Mouse (Mus musculus): ENCODE data around the gene Tlk2. TPM values are rescaled to one million over a fixed set of nuclear protein-coding genes. Genes with fewer than 3 reads are reported as not detected.

Gene Tlk2
- polyA plus RNA-seq, 1 experiment from 2014 or later, result 23.6 TPM

GRCm38 (mm10) chr11:105311291-105311975, 132.8 kb downstream of the Tlk2 start:
- H3K4me2 ChIP-seq (replicated peaks), result no peak overlapping the region
- WGBS, result 84% methylated on average over 24 of the region's 24 CpGs
- no peaks in the 10 kb centered on the region for H3K9me3 ChIP-seq
- no peak overlapping the region for H3K9ac ChIP-seq (replicated peaks)
- peaks cover 38% of the 10 kb centered on the region for H3K4me1 ChIP-seq (replicated peaks)
- H3K27me3 ChIP-seq, result no peaks in the 10 kb centered on the region
- no peaks in the 10 kb centered on the region for H3K36me3 ChIP-seq
- H3K4me3 ChIP-seq (replicated peaks), result no peak overlapping the region
- no peak overlapping the region for H3K27ac ChIP-seq
- 0 out of 2 replicates have a peak, but pooled peaks have one; percentile 13 for ATAC-seq

DNA sequence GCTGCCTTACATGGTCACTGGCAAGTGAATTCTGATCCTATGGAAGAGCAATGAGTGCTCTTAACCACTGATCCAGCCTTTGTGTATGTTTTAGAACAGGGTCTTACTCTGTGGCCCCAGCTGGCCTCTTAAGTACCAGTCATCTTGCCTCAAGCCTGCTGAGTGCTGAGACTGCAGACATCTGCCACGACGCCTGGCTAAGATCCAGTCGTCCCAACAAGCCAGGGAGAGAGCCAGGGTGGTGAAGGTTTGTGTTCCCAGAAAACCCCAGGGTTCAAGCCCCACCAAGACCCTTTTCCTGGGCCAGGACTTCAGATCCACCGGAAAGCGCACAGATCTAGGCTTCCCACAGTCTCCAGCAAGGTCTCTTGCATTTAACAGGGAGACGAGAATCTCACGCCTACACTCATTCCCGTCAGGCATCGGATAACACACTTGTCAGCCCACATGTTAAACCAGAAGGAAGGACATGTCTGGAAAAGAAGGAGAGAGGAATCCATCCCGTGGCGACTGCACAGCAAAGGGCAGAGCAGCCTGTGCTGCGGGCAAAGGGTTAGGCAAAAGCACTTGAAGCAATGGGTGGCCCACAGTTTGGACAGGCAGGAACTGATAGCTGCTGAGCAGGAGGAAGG, 133.8 kb downstream of the Tlk2 start:
- Histone ChIP-seq H3K4me2 (replicated peaks) (no peak overlapping the region), H3K9ac (replicated peaks) (no peak overlapping the region), H3K36me3 (no peaks in the 10 kb centered on the region), H3K4me1 (replicated peaks) (peaks cover 38% of the 10 kb centered on the region), H3K27me3 (no peaks in the 10 kb centered on the region), H3K9me3 (no peaks in the 10 kb centered on the region), H3K27ac (no peak overlapping the region), H3K4me3 (replicated peaks) (no peak overlapping the region)
- 59% methylated on average over 12 of the region's 12 CpGs for WGBS
- no peak; the same call in 1 of the 2 replicates for ATAC-seq

- H3K9ac ChIP-seq (replicated peaks), result peak overlapping the region; percentile 44
- peaks cover 38% of the 10 kb centered on the region for H3K4me1 ChIP-seq (replicated peaks)
- no peaks in the 10 kb centered on the region for H3K27me3 ChIP-seq
- H3K9me3 ChIP-seq, result no peaks in the 10 kb centered on the region
- peak overlapping the region; percentile 58 for H3K27ac ChIP-seq
- H3K4me3 ChIP-seq (replicated peaks), result no peak overlapping the region
- ATAC-seq, result peak; percentile 62
- H3K36me3 ChIP-seq, result no peaks in the 10 kb centered on the region
- WGBS, result 42% methylated on average over 10 of the region's 10 CpGs
- H3K4me2 ChIP-seq (replicated peaks), result peak overlapping the region; percentile 20; the same call in 1 of the 2 replicates
Observed at GRCm38 (mm10) chr11:105312972-105313632, 134.5 kb downstream of the Tlk2 start.

- Histone ChIP-seq H3K4me3 (replicated peaks) (no peak overlapping the region), H3K4me2 (replicated peaks) (peak overlapping the region; percentile 20; the same call in 1 of the 2 replicates), H3K36me3 (no peaks in the 10 kb centered on the region), H3K9ac (replicated peaks) (peak overlapping the region; percentile 44), H3K4me1 (replicated peaks) (peaks cover 37% of the 10 kb centered on the region), H3K27ac (peak overlapping the region; percentile 58), H3K9me3 (no peaks in the 10 kb centered on the region), H3K27me3 (no peaks in the 10 kb centered on the region)
- ATAC-seq, result peak; percentile 37; the same call in 1 of the 2 replicates
- WGBS, result 18% methylated on average over 8 of the region's 8 CpGs
Observed at GRCm38 (mm10) chr11:105313633-105314014, 135.0 kb downstream of the Tlk2 start.

DNA sequence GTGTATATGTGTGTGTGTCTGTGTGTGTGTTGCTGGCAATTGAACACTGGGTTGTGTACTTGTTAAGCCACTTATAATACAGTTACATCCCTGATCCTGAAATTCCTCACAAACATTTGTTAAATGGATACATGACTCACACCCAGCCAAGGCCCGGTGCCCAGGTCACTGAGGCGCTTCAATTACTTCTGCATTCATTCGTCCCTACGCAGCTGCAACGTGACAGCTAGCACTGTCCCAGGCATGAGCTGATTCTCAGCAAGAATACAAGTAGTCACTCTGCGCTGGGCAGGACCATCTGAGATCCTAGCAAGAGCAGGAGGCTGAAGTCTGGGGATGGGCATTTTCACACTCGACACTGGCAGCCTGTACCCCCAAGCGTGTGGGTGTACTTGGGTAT, 136.7 kb downstream of the Tlk2 start:
- H3K36me3 ChIP-seq, result no peaks in the 10 kb centered on the region
- no peaks in the 10 kb centered on the region for H3K9me3 ChIP-seq
- no peaks in the 10 kb centered on the region for H3K27me3 ChIP-seq
- peaks cover 34% of the 10 kb centered on the region for H3K4me1 ChIP-seq (replicated peaks)
- H3K27ac ChIP-seq, result no peak overlapping the region
- H3K4me3 ChIP-seq (replicated peaks), result no peak overlapping the region
- H3K4me2 ChIP-seq (replicated peaks), result no peak overlapping the region
- 77% methylated on average over 8 of the region's 8 CpGs for WGBS
- ATAC-seq, result no peak
- H3K9ac ChIP-seq (replicated peaks), result no peak overlapping the region

DNA sequence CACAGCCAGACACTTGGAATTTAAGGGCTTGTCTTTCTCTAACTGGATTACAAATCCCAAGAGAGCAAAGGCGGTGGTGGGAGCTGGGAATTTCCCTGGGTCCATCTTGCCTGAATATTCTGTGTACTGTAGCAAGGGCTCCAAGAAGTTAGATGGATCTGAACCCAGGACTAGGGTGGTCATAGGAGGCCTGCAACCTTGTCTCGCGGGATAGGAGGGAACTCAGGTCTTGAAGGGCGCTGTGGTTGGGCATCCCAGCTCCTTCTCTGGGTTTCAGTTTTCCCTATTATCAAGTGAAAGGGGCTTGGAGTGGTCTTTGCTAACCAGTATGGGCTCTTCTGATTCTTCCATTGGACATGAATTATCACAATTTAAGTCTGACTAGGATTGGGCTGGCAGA, 137.5 kb downstream of the Tlk2 start:
- WGBS, result 97% methylated on average over 4 of the region's 4 CpGs
- H3K27ac ChIP-seq, result no peak overlapping the region
- peaks cover 34% of the 10 kb centered on the region for H3K4me1 ChIP-seq (replicated peaks)

GRCm38 (mm10) chr11:105317769-105318168, 139.2 kb downstream of the Tlk2 start:
- Histone ChIP-seq H3K27me3 (no peaks in the 10 kb centered on the region), H3K4me1 (replicated peaks) (peaks cover 21% of the 10 kb centered on the region), H3K9ac (replicated peaks) (no peak overlapping the region), H3K27ac (no peak overlapping the region), H3K4me3 (replicated peaks) (no peak overlapping the region), H3K9me3 (no peaks in the 10 kb centered on the region), H3K4me2 (replicated peaks) (no peak overlapping the region), H3K36me3 (no peaks in the 10 kb centered on the region)
- no peak for ATAC-seq
- WGBS, result 94% methylated on average over 6 of the region's 6 CpGs

More for the DNA sequence above, 137.5 kb downstream of the Tlk2 start:
- Histone ChIP-seq H3K4me3 (replicated peaks) (no peak overlapping the region), H3K9me3 (no peaks in the 10 kb centered on the region), H3K9ac (replicated peaks) (no peak overlapping the region), H3K27me3 (no peaks in the 10 kb centered on the region), H3K36me3 (no peaks in the 10 kb centered on the region), H3K4me2 (replicated peaks) (no peak overlapping the region)
- ATAC-seq, result no peak

- no peak overlapping the region for H3K9ac ChIP-seq (replicated peaks)
- no peak for ATAC-seq
- no peaks in the 10 kb centered on the region for H3K9me3 ChIP-seq
- H3K36me3 ChIP-seq, result no peaks in the 10 kb centered on the region
- H3K4me2 ChIP-seq (replicated peaks), result no peak overlapping the region
- H3K27me3 ChIP-seq, result no peaks in the 10 kb centered on the region
- no peaks in the 10 kb centered on the region for H3K4me1 ChIP-seq (replicated peaks)
- 86% methylated on average over 2 of the region's 2 CpGs for WGBS
- H3K4me3 ChIP-seq (replicated peaks), result no peak overlapping the region
- no peak overlapping the region for H3K27ac ChIP-seq
Observed at GRCm38 (mm10) chr11:105321090-105321489, 142.5 kb downstream of the Tlk2 start.

GRCm38 (mm10) chr11:105323530-105323929, 144.9 kb downstream of the Tlk2 start:
- no peak overlapping the region for H3K4me3 ChIP-seq (replicated peaks)
- no peak for ATAC-seq
- H3K36me3 ChIP-seq, result no peaks in the 10 kb centered on the region
- H3K9ac ChIP-seq (replicated peaks), result no peak overlapping the region
- H3K4me2 ChIP-seq (replicated peaks), result no peak overlapping the region
- H3K27me3 ChIP-seq, result no peaks in the 10 kb centered on the region
- WGBS, result 86% methylated on average over 5 of the region's 5 CpGs
- H3K4me1 ChIP-seq (replicated peaks), result no peaks in the 10 kb centered on the region
- no peak overlapping the region for H3K27ac ChIP-seq
- no peaks in the 10 kb centered on the region for H3K9me3 ChIP-seq

- Histone ChIP-seq H3K27ac (no peak overlapping the region), H3K36me3 (no peaks in the 10 kb centered on the region), H3K9ac (replicated peaks) (no peak overlapping the region), H3K4me3 (replicated peaks) (no peak overlapping the region), H3K4me1 (replicated peaks) (peaks cover 6% of the 10 kb centered on the region), H3K9me3 (no peaks in the 10 kb centered on the region), H3K27me3 (no peaks in the 10 kb centered on the region), H3K4me2 (replicated peaks) (no peak overlapping the region)
- 42% methylated on average over 3 of the region's 3 CpGs for WGBS
- no peak for ATAC-seq
Observed at GRCm38 (mm10) chr11:105327101-105327500, 148.5 kb downstream of the Tlk2 start.

GRCm38 (mm10) chr11:105329962-105330361, 151.4 kb downstream of the Tlk2 start:
- Histone ChIP-seq H3K4me3 (replicated peaks) (no peak overlapping the region), H3K27me3 (no peaks in the 10 kb centered on the region), H3K36me3 (no peaks in the 10 kb centered on the region), H3K27ac (no peak overlapping the region), H3K4me2 (replicated peaks) (no peak overlapping the region), H3K9me3 (no peaks in the 10 kb centered on the region), H3K4me1 (replicated peaks) (peaks cover 6% of the 10 kb centered on the region), H3K9ac (replicated peaks) (no peak overlapping the region)
- no peak for ATAC-seq
- whole genome bisulfite sequencing, result 80% methylated on average over 9 of the region's 9 CpGs

DNA sequence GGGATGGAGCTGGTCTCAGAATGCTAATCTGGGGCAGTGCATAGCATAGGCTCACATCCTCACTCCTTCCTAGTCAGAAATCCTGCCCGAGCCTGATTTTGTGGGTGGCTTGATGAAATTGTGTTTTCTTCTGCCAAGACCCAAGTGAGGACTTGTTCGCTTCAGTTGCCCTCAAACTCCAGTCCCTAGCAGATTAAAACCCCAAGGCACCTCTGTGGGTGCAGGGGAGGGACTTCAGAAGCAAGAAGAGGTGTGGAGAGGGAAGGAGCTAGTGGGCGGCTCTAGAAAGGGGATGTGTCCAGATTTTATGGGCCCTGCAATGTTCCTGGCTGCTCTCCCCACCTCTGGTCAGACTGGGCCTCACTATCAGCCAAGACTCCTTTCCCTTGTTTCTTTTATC, 152.5 kb downstream of the Tlk2 start:
- H3K4me3 ChIP-seq (replicated peaks), result no peak overlapping the region
- no peaks in the 10 kb centered on the region for H3K9me3 ChIP-seq
- no peaks in the 10 kb centered on the region for H3K27me3 ChIP-seq
- no peak overlapping the region for H3K9ac ChIP-seq (replicated peaks)
- no peak overlapping the region for H3K4me2 ChIP-seq (replicated peaks)
- no peaks in the 10 kb centered on the region for H3K36me3 ChIP-seq
- H3K27ac ChIP-seq, result no peak overlapping the region
- WGBS, result 99% methylated on average over 3 of the region's 3 CpGs
- H3K4me1 ChIP-seq (replicated peaks), result peaks cover 6% of the 10 kb centered on the region
- no peak for ATAC-seq
